Mouse (Mus musculus): ENCODE results near the gene Tssk2. TPM values are rescaled to one million over a fixed set of nuclear protein-coding genes. Genes with fewer than 3 reads are reported as not detected.
A peak's percentile ranks its signal among the peaks of the same experiment; 100 is the strongest.

Tssk2 gene
- polyA plus RNA-seq, 1 experiment from 2014 or later = not detected

DNA sequence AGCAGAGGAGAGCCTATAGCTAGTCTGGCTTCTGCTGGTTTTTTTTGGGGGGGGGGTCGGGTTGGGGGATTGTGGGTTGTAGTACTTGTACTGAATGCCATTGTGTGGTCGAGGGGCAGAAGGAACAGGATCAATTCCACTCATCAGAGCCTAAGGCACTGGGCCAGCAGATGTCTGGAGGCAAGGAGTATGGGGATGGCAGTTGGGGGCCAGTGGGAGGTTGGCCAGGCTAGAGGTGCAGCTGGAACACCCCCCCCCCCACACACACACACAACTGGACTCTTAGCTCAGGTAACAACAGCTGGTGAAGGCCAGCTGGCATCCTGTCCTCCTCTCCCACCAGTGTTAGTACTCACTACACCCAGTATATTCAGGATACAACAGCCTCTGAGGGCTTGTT lies 30.8 kb downstream of the Tssk2 start:
- peaks cover 2% of the 10 kb centered on the region; the same call in 1 of the 2 replicates for H3K36me3 ChIP-seq (ENCODE audit: control insufficient read depth, insufficient read depth, low read length)
- no peak overlapping the region for H3K27ac ChIP-seq (replicated peaks; ENCODE audit: low read depth, low read length)
- 0 out of 2 replicates have a peak overlapping the region, but pooled peaks have one; percentile 17 for H3K9ac ChIP-seq (ENCODE audit: low read length)

DNA sequence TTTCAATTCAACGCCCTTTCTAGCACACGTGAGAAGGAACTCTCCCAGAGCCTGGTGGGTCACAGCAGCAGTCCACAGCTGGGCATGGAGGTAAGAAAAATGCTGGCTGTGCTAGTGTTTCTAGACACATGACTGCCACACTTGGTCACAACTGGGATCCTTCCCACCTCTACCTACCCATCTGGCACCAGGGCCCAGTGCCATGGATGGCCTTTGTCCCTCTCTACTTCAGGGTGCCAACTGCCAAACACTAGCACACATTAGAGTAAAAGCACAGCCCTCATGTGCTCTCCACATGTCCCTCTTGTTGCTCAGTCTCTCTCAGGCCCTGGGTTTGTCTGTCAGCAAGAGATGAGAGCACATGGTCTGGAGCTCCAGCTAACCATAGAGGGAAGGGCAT lies 31.2 kb downstream of the Tssk2 start:
- Histone ChIP-seq H3K9me3 (ENCODE audit: control insufficient read depth, low read length) (no peaks in the 10 kb centered on the region), H3K27me3 (ENCODE audit: control insufficient read depth, insufficient read depth, low read length) (no peaks in the 10 kb centered on the region), H3K27ac (replicated peaks; ENCODE audit: low read depth, low read length) (no peak overlapping the region), H3K4me1 (ENCODE audit: control insufficient read depth, insufficient read depth, low read length) (peaks cover 7% of the 10 kb centered on the region), H3K9ac (ENCODE audit: low read length) (no peak overlapping the region), H3K4me3 (ENCODE audit: low read depth, low read length) (no peak overlapping the region), H3K4me2 (ENCODE audit: low read depth, severe bottlenecking) (no peak overlapping the region), H3K36me3 (ENCODE audit: control insufficient read depth, insufficient read depth, low read length) (peaks cover 2% of the 10 kb centered on the region; the same call in 1 of the 2 replicates)
- ATAC-seq (ENCODE audit: insufficient number of reproducible peaks, low FRiP score, low TSS enrichment, low read depth) (no peak), DNase-seq (ENCODE audit: low spot score) (no peak)
- WGBS = 74% methylated on average over 2 of the region's 2 CpGs

More for the DNA sequence above, 30.8 kb downstream of the Tssk2 start:
- 28% methylated on average over 2 of the region's 2 CpGs for WGBS
- ATAC-seq (ENCODE audit: insufficient number of reproducible peaks, low FRiP score, low TSS enrichment, low read depth) (0 out of 2 replicates have a peak, but pooled peaks have one; percentile 14), DNase-seq (ENCODE audit: low spot score) (no peak)
- no peaks in the 10 kb centered on the region for H3K9me3 ChIP-seq (ENCODE audit: control insufficient read depth, low read length)
- H3K4me2 ChIP-seq (ENCODE audit: low read depth, severe bottlenecking) = peak overlapping the region; percentile 95; the same call in 1 of the 2 replicates
- peaks cover 7% of the 10 kb centered on the region for H3K4me1 ChIP-seq (ENCODE audit: control insufficient read depth, insufficient read depth, low read length)
- no peak overlapping the region for H3K4me3 ChIP-seq (ENCODE audit: low read depth, low read length)
- no peaks in the 10 kb centered on the region for H3K27me3 ChIP-seq (ENCODE audit: control insufficient read depth, insufficient read depth, low read length)

DNA sequence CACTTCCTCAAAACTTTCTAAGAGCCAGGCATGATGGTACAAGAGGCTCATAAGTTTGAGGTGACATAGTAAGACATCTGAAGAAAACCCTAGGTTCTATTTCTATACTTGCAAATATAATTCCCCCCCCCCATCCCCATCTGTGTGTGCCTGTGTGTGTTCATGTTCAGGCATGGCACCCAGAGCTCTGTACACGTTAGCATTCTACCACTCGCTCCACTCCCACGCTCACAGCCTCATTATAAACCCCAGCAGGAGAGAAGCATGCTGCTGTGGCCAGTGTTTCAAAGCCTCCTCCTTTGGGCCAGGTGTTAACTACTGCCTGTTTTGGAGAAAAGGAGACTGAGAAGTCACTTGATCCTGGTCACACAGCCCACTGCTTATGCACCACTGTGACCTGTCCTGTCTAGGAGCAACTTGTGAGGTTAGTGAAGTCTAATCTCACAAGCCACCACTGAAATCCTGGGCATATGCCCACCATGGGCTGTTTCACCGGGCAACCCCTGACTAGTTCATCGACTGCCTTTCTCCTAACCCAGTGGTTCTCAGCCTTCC lies 33.5 kb downstream of the Tssk2 start:
- no peak for ATAC-seq (ENCODE audit: insufficient number of reproducible peaks, low FRiP score, low TSS enrichment, low read depth)
- Histone ChIP-seq H3K27me3 (ENCODE audit: control insufficient read depth, insufficient read depth, low read length) (no peaks in the 10 kb centered on the region), H3K9ac (ENCODE audit: low read length) (no peak overlapping the region), H3K4me1 (ENCODE audit: control insufficient read depth, insufficient read depth, low read length) (peaks cover 4% of the 10 kb centered on the region), H3K4me3 (ENCODE audit: low read depth, low read length) (no peak overlapping the region), H3K4me2 (ENCODE audit: low read depth, severe bottlenecking) (no peak overlapping the region), H3K9me3 (ENCODE audit: control insufficient read depth, low read length) (no peaks in the 10 kb centered on the region), H3K27ac (replicated peaks; ENCODE audit: low read depth, low read length) (no peak overlapping the region), H3K36me3 (ENCODE audit: control insufficient read depth, insufficient read depth, low read length) (no peaks in the 10 kb centered on the region)
- 71% methylated on average over 5 of the region's 5 CpGs for WGBS
- DNase-seq (ENCODE audit: low spot score) = no peak

DNA sequence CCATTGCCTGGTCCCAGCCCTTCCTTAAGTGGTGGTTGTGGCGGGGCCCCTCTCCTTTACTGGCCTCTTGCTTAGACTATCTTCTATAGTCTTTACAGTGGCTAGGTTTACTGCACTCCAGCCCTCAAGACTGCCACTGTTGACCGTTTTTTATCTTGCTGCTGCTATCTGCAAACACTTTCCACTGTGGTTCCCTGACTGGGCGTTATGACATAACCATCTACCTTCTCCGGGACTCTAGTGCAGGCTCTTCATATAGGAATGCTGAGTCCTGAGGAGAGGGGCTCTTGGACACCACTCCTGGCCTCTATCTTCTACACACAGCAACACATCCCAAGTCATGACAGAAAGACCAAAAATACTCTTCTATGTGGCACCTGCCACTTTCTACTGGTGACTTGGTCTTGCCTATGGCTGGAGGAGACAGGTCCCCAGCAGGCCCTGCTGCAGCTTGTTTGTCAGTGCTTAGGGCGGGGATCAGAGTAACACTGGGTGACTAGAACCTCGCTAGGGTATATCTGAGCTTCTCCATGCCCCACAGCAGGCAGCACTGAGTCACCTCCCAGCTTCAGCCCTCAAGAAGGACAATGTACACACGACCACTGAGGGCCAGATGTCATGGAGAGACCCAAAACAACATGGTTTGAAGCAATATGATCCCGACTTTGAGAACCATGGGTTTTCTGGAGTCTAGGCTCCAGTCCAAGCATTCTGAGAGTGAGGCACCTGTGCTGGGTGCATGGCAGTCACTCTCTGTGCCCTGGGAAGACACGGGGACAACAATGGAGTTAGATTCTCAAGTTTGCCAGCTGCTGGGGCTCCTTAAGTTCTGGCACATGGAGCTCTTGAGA lies 35.4 kb downstream of the Tssk2 start:
- no peak for ATAC-seq (ENCODE audit: insufficient number of reproducible peaks, low FRiP score, low TSS enrichment, low read depth)
- 72% methylated on average over 9 of the region's 9 CpGs for WGBS

DNA sequence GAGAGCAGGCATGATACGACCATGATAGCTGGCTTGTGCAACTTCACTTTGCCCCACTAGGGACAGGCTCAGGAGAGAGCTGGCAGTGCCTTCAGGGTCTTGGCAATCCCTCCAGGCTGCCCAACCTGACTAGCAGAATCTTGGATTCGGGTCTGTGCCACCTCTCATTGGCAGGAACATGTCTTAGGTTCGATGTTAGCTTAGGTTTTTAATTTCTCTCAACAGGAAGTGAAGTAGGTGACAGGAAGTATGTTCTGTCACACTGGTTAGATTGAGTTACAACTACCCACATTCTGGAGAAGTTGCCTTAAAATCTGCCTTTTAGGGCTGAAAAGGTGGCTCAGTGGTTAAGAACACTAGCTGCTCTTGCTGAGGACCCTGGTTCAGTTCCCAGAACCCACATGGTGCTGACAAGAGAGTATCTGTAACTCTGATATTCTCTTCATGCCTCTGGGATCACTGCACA lies 36.0 kb downstream of the Tssk2 start:
- 65% methylated on average over 3 of the region's 3 CpGs for WGBS
- Histone ChIP-seq H3K4me3 (ENCODE audit: low read depth, low read length) (no peak overlapping the region), H3K9me3 (ENCODE audit: control insufficient read depth, low read length) (no peaks in the 10 kb centered on the region), H3K4me1 (ENCODE audit: control insufficient read depth, insufficient read depth, low read length) (no peaks in the 10 kb centered on the region), H3K36me3 (ENCODE audit: control insufficient read depth, insufficient read depth, low read length) (no peaks in the 10 kb centered on the region), H3K4me2 (ENCODE audit: low read depth, severe bottlenecking) (no peak overlapping the region), H3K27ac (replicated peaks; ENCODE audit: low read depth, low read length) (no peak overlapping the region), H3K27me3 (ENCODE audit: control insufficient read depth, insufficient read depth, low read length) (no peaks in the 10 kb centered on the region), H3K9ac (ENCODE audit: low read length) (no peak overlapping the region)
- ATAC-seq (ENCODE audit: insufficient number of reproducible peaks, low FRiP score, low TSS enrichment, low read depth) (no peak), DNase-seq (ENCODE audit: low spot score) (no peak)

More for the DNA sequence above, 35.4 kb downstream of the Tssk2 start:
- no peaks in the 10 kb centered on the region for H3K27me3 ChIP-seq (ENCODE audit: control insufficient read depth, insufficient read depth, low read length)
- H3K4me1 ChIP-seq (ENCODE audit: control insufficient read depth, insufficient read depth, low read length) = no peaks in the 10 kb centered on the region
- no peak overlapping the region for H3K9ac ChIP-seq (ENCODE audit: low read length)
- H3K4me3 ChIP-seq (ENCODE audit: low read depth, low read length) = no peak overlapping the region
- no peak for DNase-seq (ENCODE audit: low spot score)
- no peaks in the 10 kb centered on the region for H3K36me3 ChIP-seq (ENCODE audit: control insufficient read depth, insufficient read depth, low read length)
- H3K27ac ChIP-seq (replicated peaks; ENCODE audit: low read depth, low read length) = no peak overlapping the region
- H3K9me3 ChIP-seq (ENCODE audit: control insufficient read depth, low read length) = no peaks in the 10 kb centered on the region
- no peak overlapping the region for H3K4me2 ChIP-seq (ENCODE audit: low read depth, severe bottlenecking)

DNA sequence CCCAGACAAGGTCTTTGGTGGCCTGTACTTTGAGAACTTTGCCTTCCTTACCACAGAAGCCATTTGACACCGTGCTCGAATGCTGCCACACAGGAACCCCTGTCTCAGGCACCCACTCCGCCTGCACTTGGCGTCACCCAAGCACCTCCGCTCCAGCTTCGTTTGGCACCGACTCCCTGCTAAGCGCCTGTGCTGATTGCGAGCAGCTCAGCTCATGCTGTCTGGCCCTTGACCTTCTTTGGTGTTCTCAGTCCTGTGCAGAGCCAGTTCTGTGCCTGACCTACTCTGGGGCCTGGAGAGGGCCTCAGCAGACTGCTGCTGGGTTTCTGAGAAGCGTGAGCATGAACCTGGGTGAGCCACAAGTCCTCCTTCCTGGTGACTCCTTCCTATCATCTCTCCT lies 38.3 kb downstream of the Tssk2 start:
- Histone ChIP-seq H3K27ac (replicated peaks; ENCODE audit: low read depth, low read length) (no peak overlapping the region), H3K36me3 (ENCODE audit: control insufficient read depth, insufficient read depth, low read length) (no peaks in the 10 kb centered on the region), H3K4me1 (ENCODE audit: control insufficient read depth, insufficient read depth, low read length) (no peaks in the 10 kb centered on the region), H3K27me3 (ENCODE audit: control insufficient read depth, insufficient read depth, low read length) (no peaks in the 10 kb centered on the region), H3K9ac (ENCODE audit: low read length) (no peak overlapping the region), H3K4me3 (ENCODE audit: low read depth, low read length) (no peak overlapping the region), H3K4me2 (ENCODE audit: low read depth, severe bottlenecking) (no peak overlapping the region), H3K9me3 (ENCODE audit: control insufficient read depth, low read length) (no peaks in the 10 kb centered on the region)
- WGBS = 80% methylated on average over 10 of the region's 10 CpGs
- ATAC-seq (ENCODE audit: insufficient number of reproducible peaks, low FRiP score, low TSS enrichment, low read depth) = no peak
- DNase-seq (ENCODE audit: low spot score) = no peak

DNA sequence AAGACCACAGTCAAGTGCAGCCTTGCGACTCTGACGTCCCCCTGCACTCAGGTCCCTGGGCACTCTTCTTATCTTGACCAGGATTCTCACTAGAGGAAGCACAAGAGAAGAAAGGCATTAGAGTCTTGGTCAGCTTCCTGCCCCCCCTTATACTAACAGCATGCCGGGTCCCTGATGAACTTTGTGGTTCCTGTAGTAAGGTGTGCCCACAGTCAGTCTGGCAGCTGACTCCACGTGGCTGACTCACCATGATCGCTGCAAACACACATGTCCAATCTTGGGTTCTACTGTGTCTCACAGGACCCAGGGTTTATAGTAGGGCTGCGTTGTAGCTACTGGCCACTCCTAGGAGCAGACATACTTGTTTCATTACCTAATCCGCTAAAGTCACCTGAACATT lies 39.8 kb downstream of the Tssk2 start:
- 78% methylated on average over 7 of the region's 7 CpGs for WGBS
- ATAC-seq (ENCODE audit: insufficient number of reproducible peaks, low FRiP score, low TSS enrichment, low read depth) (no peak), DNase-seq (ENCODE audit: low spot score) (no peak)
- Histone ChIP-seq H3K36me3 (ENCODE audit: control insufficient read depth, insufficient read depth, low read length) (no peaks in the 10 kb centered on the region), H3K4me1 (ENCODE audit: control insufficient read depth, insufficient read depth, low read length) (no peaks in the 10 kb centered on the region), H3K4me2 (ENCODE audit: low read depth, severe bottlenecking) (no peak overlapping the region), H3K27ac (replicated peaks; ENCODE audit: low read depth, low read length) (no peak overlapping the region), H3K9ac (ENCODE audit: low read length) (no peak overlapping the region), H3K9me3 (ENCODE audit: control insufficient read depth, low read length) (no peaks in the 10 kb centered on the region), H3K4me3 (ENCODE audit: low read depth, low read length) (no peak overlapping the region), H3K27me3 (ENCODE audit: control insufficient read depth, insufficient read depth, low read length) (no peaks in the 10 kb centered on the region)

DNA sequence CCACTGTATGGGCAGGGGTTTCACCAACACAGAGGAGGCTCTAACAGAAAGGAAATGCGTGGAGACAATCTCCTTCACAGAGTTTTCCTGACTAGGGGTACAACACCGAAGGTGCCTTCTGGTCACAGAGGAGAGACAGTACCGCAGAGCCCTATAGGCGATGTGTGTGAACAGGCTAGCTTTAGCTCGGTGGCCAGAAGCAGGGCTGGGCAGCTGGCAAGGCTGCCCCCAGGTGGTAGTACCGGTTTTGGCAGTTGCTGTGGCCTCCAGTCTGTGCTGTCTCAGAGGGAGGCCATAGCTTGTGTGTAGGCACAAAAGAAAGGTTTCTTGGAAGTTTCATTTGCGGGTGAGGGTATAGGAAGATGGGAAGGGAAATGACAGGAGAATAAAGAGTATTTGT lies 40.4 kb downstream of the Tssk2 start:
- no peak overlapping the region for H3K27ac ChIP-seq (replicated peaks; ENCODE audit: low read depth, low read length)
- no peak overlapping the region for H3K4me2 ChIP-seq (ENCODE audit: low read depth, severe bottlenecking)
- DNase-seq (ENCODE audit: low spot score) = peak; percentile 77
- no peak overlapping the region for H3K9ac ChIP-seq (ENCODE audit: low read length)
- no peaks in the 10 kb centered on the region for H3K36me3 ChIP-seq (ENCODE audit: control insufficient read depth, insufficient read depth, low read length)
- 0 out of 2 replicates have a peak, but pooled peaks have one; percentile 54 for ATAC-seq (ENCODE audit: insufficient number of reproducible peaks, low FRiP score, low TSS enrichment, low read depth)
- no peaks in the 10 kb centered on the region for H3K9me3 ChIP-seq (ENCODE audit: control insufficient read depth, low read length)
- no peaks in the 10 kb centered on the region for H3K27me3 ChIP-seq (ENCODE audit: control insufficient read depth, insufficient read depth, low read length)
- H3K4me1 ChIP-seq (ENCODE audit: control insufficient read depth, insufficient read depth, low read length) = no peaks in the 10 kb centered on the region
- 13% methylated on average over 7 of the region's 7 CpGs for WGBS
- H3K4me3 ChIP-seq (ENCODE audit: low read depth, low read length) = no peak overlapping the region

Measured in limb, embryonic 11.5 days (tissue).